Mouse (Mus musculus): ENCODE data around the gene E2f1. TPM values are rescaled to one million over a fixed set of nuclear protein-coding genes. Genes with fewer than 3 reads are reported as not detected.

E2f1 gene
- 19.2 and 23.9 TPM in 2 replicates for polyA plus RNA-seq (2015; fragmentation: Nextera tagmentation; extraction: Ambion mirVana)

DNA sequence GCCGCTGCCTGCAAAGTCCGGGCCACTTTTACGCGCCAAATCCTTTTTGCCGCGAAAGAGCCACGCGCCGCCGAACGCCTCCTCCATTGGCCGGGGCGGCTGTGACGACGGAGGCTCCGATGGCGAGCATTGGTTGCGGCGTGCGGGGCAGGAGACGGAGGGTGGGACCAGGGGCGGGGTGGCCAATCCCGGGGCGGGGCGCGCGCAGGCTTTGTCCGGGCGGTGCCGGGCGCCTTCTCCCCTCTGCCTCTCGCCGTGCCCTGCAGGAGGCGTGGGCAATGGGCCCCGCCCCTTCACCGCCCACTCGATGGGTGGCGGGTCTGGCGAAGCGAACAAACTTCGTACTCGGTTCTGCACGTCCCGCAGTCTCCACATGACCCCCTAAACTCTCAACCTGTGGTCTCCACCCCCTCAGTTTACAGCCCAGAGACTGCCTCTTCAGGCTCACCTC is at the start of gene E2f1:
E2f1 (minus strand) TSS at position 57 of the 451 bp plus-strand sequence.
- peak within 1 kb of the TSS; percentile 90 for H3K27ac ChIP-seq (replicated peaks)
- peak within 1 kb of the TSS; percentile 77 for H3K9ac ChIP-seq
- no peaks in the 10 kb centered on the region for H3K27me3 ChIP-seq
- peak within 1 kb of the TSS; percentile 96 for H3K4me2 ChIP-seq
- WGBS (ENCODE audit: insufficient replicate concordance): 0% methylated on average over 42 of the region's 44 CpGs
- H3K9me3 ChIP-seq (replicated peaks): no peaks in the 10 kb centered on the region
- peak within 1 kb of the TSS; percentile 87 for H3K4me3 ChIP-seq (replicated peaks)
- H3K36me3 ChIP-seq (replicated peaks): peaks cover 13% of the 10 kb centered on the region; the same call in 1 of the 2 replicates
- ATAC-seq (ENCODE audit: insufficient read depth): peak; percentile 95
- peaks cover 62% of the 10 kb centered on the region for H3K4me1 ChIP-seq (replicated peaks)

DNA sequence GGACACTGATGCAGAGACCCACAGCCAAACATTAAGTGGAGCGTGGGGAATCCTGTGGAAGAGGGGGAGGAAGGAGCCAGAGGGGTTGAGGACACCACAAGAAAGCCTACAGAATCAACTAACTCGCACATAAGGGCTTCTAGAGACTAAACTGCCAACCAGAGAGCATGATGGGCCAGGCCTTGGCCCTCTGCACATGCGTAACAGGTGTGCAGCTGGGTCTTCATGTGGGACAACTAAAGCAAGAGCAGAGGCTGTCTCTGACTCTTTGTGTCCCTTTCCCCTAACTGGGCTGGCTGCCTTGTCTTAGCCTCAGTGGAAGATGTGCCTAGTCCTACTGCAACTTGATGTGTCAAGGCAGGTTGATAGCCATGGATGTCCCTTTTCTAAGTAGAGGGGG is 47.4 kb upstream of the E2f1 start:
- 84% methylated on average over 3 of the region's 3 CpGs for WGBS (ENCODE audit: insufficient replicate concordance)
- no peak overlapping the region for H3K4me2 ChIP-seq
- H3K4me3 ChIP-seq (replicated peaks): no peak overlapping the region
- no peaks in the 10 kb centered on the region for H3K9me3 ChIP-seq (replicated peaks)
- H3K27me3 ChIP-seq: no peaks in the 10 kb centered on the region
- H3K36me3 ChIP-seq (replicated peaks): no peaks in the 10 kb centered on the region
- no peak overlapping the region for H3K9ac ChIP-seq
- H3K4me1 ChIP-seq (replicated peaks): peaks cover 50% of the 10 kb centered on the region
- ATAC-seq (ENCODE audit: insufficient read depth): no peak
- no peak overlapping the region for H3K27ac ChIP-seq (replicated peaks)

- H3K9ac ChIP-seq: peak overlapping the region; percentile 49
- no peaks in the 10 kb centered on the region for H3K9me3 ChIP-seq (replicated peaks)
- H3K27ac ChIP-seq (replicated peaks): peak overlapping the region; percentile 96
- H3K4me2 ChIP-seq: peak overlapping the region; percentile 96
- ATAC-seq (ENCODE audit: insufficient read depth): no peak
- H3K36me3 ChIP-seq (replicated peaks): no peaks in the 10 kb centered on the region
- peak overlapping the region; percentile 76 for H3K4me3 ChIP-seq (replicated peaks)
- H3K4me1 ChIP-seq (replicated peaks): peaks cover 50% of the 10 kb centered on the region
- no peaks in the 10 kb centered on the region for H3K27me3 ChIP-seq
- WGBS (ENCODE audit: insufficient replicate concordance): 21% methylated on average over 5 of the region's 5 CpGs
Measured at GRCm38 (mm10) chr2:154615674-154616073, 46.0 kb upstream of the E2f1 start.

GRCm38 (mm10) chr2:154614841-154615576 is 45.3 kb upstream of the E2f1 start:
- H3K4me3 ChIP-seq (replicated peaks): peak overlapping the region; percentile 76

GRCm38 (mm10) chr2:154613118-154614115 is 43.7 kb upstream of the E2f1 start, which contains the start of the genes Zfp341 and 4930519P11Rik:
Gene Zfp341 (plus strand): TSS chr2:154613297.
Gene 4930519P11Rik (minus strand): TSS chr2:154613437.
- peak; percentile 86 for ATAC-seq (ENCODE audit: insufficient read depth)
- H3K27ac ChIP-seq (replicated peaks): peak within 1 kb of the TSS; percentile 96
- H3K9me3 ChIP-seq (replicated peaks): no peaks in the 10 kb centered on the region
- peaks cover 69% of the 10 kb centered on the region for H3K4me1 ChIP-seq (replicated peaks)
- no peaks in the 10 kb centered on the region for H3K36me3 ChIP-seq (replicated peaks)
- peak within 1 kb of the TSS; percentile 76 for H3K4me3 ChIP-seq (replicated peaks)
- peaks cover 7% of the 10 kb centered on the region; the same call in 1 of the 2 replicates for H3K27me3 ChIP-seq
- H3K9ac ChIP-seq: peak within 1 kb of the TSS; percentile 89
- peak within 1 kb of the TSS; percentile 96 for H3K4me2 ChIP-seq
- under 1% methylated on average over 84 of the region's 98 CpGs for WGBS (ENCODE audit: insufficient replicate concordance)

More at GRCm38 (mm10) chr2:154614841-154615576, 45.3 kb upstream of the E2f1 start:
- H3K27ac ChIP-seq (replicated peaks): peak overlapping the region; percentile 96
- no peaks in the 10 kb centered on the region for H3K27me3 ChIP-seq
- 43% methylated on average over 19 of the region's 19 CpGs for WGBS (ENCODE audit: insufficient replicate concordance)
- H3K9me3 ChIP-seq (replicated peaks): no peaks in the 10 kb centered on the region
- peak overlapping the region; percentile 49 for H3K9ac ChIP-seq
- H3K4me1 ChIP-seq (replicated peaks): peaks cover 55% of the 10 kb centered on the region
- no peak for ATAC-seq (ENCODE audit: insufficient read depth)
- H3K36me3 ChIP-seq (replicated peaks): no peaks in the 10 kb centered on the region
- H3K4me2 ChIP-seq: peak overlapping the region; percentile 96

GRCm38 (mm10) chr2:154609050-154609767 is 39.5 kb upstream of the E2f1 start:
- Histone ChIP-seq H3K9me3 (replicated peaks) (no peaks in the 10 kb centered on the region), H3K27ac (replicated peaks) (no peak overlapping the region), H3K27me3 (peaks cover 7% of the 10 kb centered on the region; the same call in 1 of the 2 replicates), H3K36me3 (replicated peaks) (no peaks in the 10 kb centered on the region), H3K9ac (no peak overlapping the region), H3K4me3 (replicated peaks) (no peak overlapping the region), H3K4me1 (replicated peaks) (peaks cover 63% of the 10 kb centered on the region), H3K4me2 (no peak overlapping the region)
- 39% methylated on average over 10 of the region's 10 CpGs for WGBS (ENCODE audit: insufficient replicate concordance)
- no peak for ATAC-seq (ENCODE audit: insufficient read depth)

- 70% methylated on average over 1 of the region's 1 CpGs for WGBS (ENCODE audit: insufficient replicate concordance)
Measured at GRCm38 (mm10) chr2:154606965-154607364, 37.3 kb upstream of the E2f1 start.

GRCm38 (mm10) chr2:154604156-154604555 is 34.5 kb upstream of the E2f1 start:
- ATAC-seq (ENCODE audit: insufficient read depth): no peak
- Histone ChIP-seq H3K27me3 (peaks cover 7% of the 10 kb centered on the region; the same call in 1 of the 2 replicates), H3K27ac (replicated peaks) (peak overlapping the region; percentile 93), H3K4me3 (replicated peaks) (peak overlapping the region; percentile 57), H3K36me3 (replicated peaks) (0 out of 2 replicates have a peak, but pooled peaks cover 3% of the 10 kb centered on the region), H3K9me3 (replicated peaks) (no peaks in the 10 kb centered on the region), H3K4me2 (peak overlapping the region; percentile 82), H3K9ac (peak overlapping the region; percentile 63), H3K4me1 (replicated peaks) (peaks cover 49% of the 10 kb centered on the region)
- 12% methylated on average over 7 of the region's 7 CpGs for WGBS (ENCODE audit: insufficient replicate concordance)

More at GRCm38 (mm10) chr2:154606965-154607364, 37.3 kb upstream of the E2f1 start:
- peaks cover 59% of the 10 kb centered on the region for H3K4me1 ChIP-seq (replicated peaks)
- H3K4me2 ChIP-seq: no peak overlapping the region
- ATAC-seq (ENCODE audit: insufficient read depth): no peak
- H3K27ac ChIP-seq (replicated peaks): no peak overlapping the region
- H3K4me3 ChIP-seq (replicated peaks): no peak overlapping the region
- H3K36me3 ChIP-seq (replicated peaks): no peaks in the 10 kb centered on the region
- peaks cover 7% of the 10 kb centered on the region; the same call in 1 of the 2 replicates for H3K27me3 ChIP-seq
- no peaks in the 10 kb centered on the region for H3K9me3 ChIP-seq (replicated peaks)
- H3K9ac ChIP-seq: no peak overlapping the region

GRCm38 (mm10) chr2:154603638-154604153 is 34.0 kb upstream of the E2f1 start, which contains the start of gene Pxmp4:
Gene Pxmp4 (minus strand): TSS chr2:154603708.
- Histone ChIP-seq H3K9ac (peak within 1 kb of the TSS; percentile 83), H3K4me1 (replicated peaks) (peaks cover 44% of the 10 kb centered on the region), H3K4me3 (replicated peaks) (peak within 1 kb of the TSS; percentile 70), H3K36me3 (replicated peaks) (0 out of 2 replicates have a peak, but pooled peaks cover 3% of the 10 kb centered on the region), H3K27ac (replicated peaks) (peak within 1 kb of the TSS; percentile 93), H3K4me2 (peak within 1 kb of the TSS; percentile 82), H3K27me3 (peaks cover 4% of the 10 kb centered on the region; the same call in 1 of the 2 replicates), H3K9me3 (replicated peaks) (no peaks in the 10 kb centered on the region)
- 0% methylated on average over 13 of the region's 13 CpGs for WGBS (ENCODE audit: insufficient replicate concordance)
- ATAC-seq (ENCODE audit: insufficient read depth): peak; percentile 100
